Mouse (Mus musculus) adrenal gland, postnatal 0 days (tissue): ENCODE data around the gene Kif4. TPM values are rescaled to one million over a fixed set of nuclear protein-coding genes. Genes with fewer than 3 reads are reported as not detected.

Source experiments
- polyA plus RNA-seq: library from polyadenylated mRNA; unstranded; fragments of >200 nt; fragmentation: Nextera tagmentation; extraction: Ambion mirVana; gene quantifications from 2 replicates; pipeline ENCODE4 v1.2.1, GENCODE M21; 2015

Gene Kif4
- 3.7 and 5.4 TPM in 2 replicates for polyA plus RNA-seq

GRCm38 (mm10) chrX:100625546-100625801, at the start of gene Kif4:
Gene Kif4, plus strand, starts transcription at chrX:100625737.

GRCm38 (mm10) chrX:100594791-100595190, 30.7 kb upstream of the Kif4 start, which contains the start of gene P2ry4:
Gene P2ry4, minus strand, starts transcription at chrX:100594869.

GRCm38 (mm10) chrX:100605314-100605713, 20.2 kb upstream of the Kif4 start, which contains the start of gene Arr3:
Gene Arr3, plus strand, starts transcription at chrX:100605497.

GRCm38 (mm10) chrX:100625802-100626793, 561 bp downstream of the Kif4 start, which contains the start of gene Pdzd11:
Gene Pdzd11, minus strand, starts transcription at chrX:100626568.

DNA sequence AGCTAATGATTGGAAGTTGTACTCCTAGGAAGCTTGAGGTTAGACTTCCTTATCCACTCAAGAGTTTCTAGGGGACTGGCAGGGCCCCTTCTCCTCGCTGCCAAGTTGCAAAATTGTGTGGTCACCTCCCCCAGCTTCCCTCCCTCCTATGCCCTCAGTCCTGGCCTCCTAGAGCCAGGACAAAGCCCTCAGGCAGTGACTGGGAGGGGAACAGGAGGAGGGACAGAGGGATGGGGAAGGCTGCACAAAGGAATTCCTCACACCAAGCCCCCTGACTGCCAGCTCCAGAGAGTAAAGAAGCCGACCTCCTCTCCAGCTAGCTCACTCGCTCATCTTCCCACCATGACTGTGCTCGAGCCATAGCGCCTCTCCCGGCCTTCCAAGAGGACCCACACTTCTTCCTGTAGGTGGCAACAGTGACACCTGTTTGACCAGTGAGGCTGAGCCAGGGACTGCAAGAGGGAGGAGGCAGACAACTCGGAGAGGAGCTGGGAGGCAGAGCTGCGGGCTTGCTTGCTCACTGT, 104.2 kb downstream of the Kif4 start, which contains the start of gene Gdpd2:
Gene Gdpd2, plus strand, starts transcription at position 209 of the 524 bp plus-strand sequence.

DNA sequence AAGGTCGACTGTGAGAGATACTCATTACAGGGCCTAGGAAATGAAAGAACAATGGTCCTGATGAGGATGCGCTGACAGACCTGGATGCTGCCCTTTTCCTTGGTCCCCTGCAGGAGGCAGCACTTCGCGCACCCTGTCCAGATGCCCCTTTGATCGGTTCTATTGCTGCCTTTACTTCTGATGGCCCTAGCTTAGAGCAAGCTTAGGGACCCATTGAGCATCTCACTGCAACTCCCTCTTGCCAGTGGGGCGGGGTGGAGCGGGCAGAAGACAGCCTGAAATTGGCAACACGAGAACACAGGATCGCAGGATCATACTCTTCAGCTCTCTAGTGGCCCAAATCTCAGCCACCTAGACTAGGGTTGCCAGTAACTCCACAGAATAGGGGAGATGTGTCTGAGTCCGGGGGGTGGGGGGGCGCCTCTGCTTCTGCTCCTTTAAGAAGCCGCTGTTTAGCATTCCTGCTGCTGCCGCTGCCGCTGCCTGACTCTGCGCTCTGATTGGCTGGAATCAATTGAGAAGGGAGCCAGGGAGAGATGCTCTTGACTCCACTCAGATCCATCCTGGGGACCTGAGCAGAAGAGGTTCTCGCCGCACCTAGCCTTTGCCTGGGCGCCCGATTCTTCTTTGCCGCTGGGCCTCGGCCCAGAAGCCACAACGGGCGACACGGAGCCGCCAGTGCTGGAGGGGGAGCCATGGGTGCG, 141.8 kb downstream of the Kif4 start, which contains the start of gene Dlg3:
Gene Dlg3, plus strand, starts transcription at position 542 of the 704 bp plus-strand sequence.

Other genes with a start within 250 kb of the Kif4 start
- gene Otud6a, start 196.7 kb upstream of the Kif4 start, polyA plus RNA-seq = not detected in 2 replicates
- 0.61 and 0.82 TPM in 2 replicates for gene Awat2, start 183.0 kb upstream of the Kif4 start, polyA plus RNA-seq
- gene Igbp1, start 131.4 kb upstream of the Kif4 start, polyA plus RNA-seq = 44.5 and 45.5 TPM in 2 replicates
- gene Dgat2l6, start 100.9 kb upstream of the Kif4 start, polyA plus RNA-seq = not detected in 2 replicates
- gene Awat1, start 53.5 kb upstream of the Kif4 start, polyA plus RNA-seq = not detected in 2 replicates
- 0.05 and 0.06 TPM in 2 replicates for gene P2ry4, start 30.9 kb upstream of the Kif4 start, polyA plus RNA-seq
- not detected in 2 replicates for gene Arr3, start 20.2 kb upstream of the Kif4 start, polyA plus RNA-seq
- 85.4 and 100 TPM in 2 replicates for gene Pdzd11, start 831 bp downstream of the Kif4 start, polyA plus RNA-seq
- gene Gdpd2, start 104.1 kb downstream of the Kif4 start, polyA plus RNA-seq = 2.6 and 3.7 TPM in 2 replicates
- 1.8 and 2.0 TPM in 2 replicates for gene Dlg3, start 142.0 kb downstream of the Kif4 start, polyA plus RNA-seq